Mouse (Mus musculus): ENCODE measurements around the gene Usf1. TPM values are rescaled to one million over a fixed set of nuclear protein-coding genes. Genes with fewer than 3 reads are reported as not detected.
A peak's percentile ranks its signal among the peaks of the same experiment; 100 is the strongest.

Gene Usf1
- total RNA-seq, 2 experiments from 2014 or later = 110 to 119 TPM

GRCm38 (mm10) chr1:171411492-171411941 lies 404 bp downstream of the Usf1 start:
- intact Hi-C loops (cut with DNase I) = loop anchor here (5.0 to 10.0 kb wide), 2 partner anchors 49 to 63 kb away; partner anchors contain the start of gene Klhdc9
- no peak for DNase-seq (ENCODE audit: extremely low spot score in 1 of 2, low spot score in 2 of 2)

- intact Hi-C loops (cut with DNase I) = loop anchor here (5.0 to 10.0 kb wide), 2 partner anchors 50 to 63 kb away; partner anchors contain the start of gene Klhdc9
- DNase-seq (ENCODE audit: extremely low spot score in 1 of 2, low spot score in 2 of 2) = peak in 1 of 2 experiments; percentile 64
Measured at GRCm38 (mm10) chr1:171412001-171412441, 908 bp downstream of the Usf1 start.

GRCm38 (mm10) chr1:171412446-171412845 lies 1.3 kb downstream of the Usf1 start:
- peak in 1 of 2 experiments; percentile 56 for DNase-seq (ENCODE audit: extremely low spot score in 1 of 2, low spot score in 2 of 2)
- intact Hi-C loops (cut with DNase I) = loop anchor here (5.0 to 10.0 kb wide), 2 partner anchors 50 to 62 kb away; partner anchors contain the start of gene Klhdc9

GRCm38 (mm10) chr1:171413608-171414007 lies 2.5 kb downstream of the Usf1 start:
- DNase-seq (ENCODE audit: extremely low spot score in 1 of 2, low spot score in 2 of 2) = no peak
- intact Hi-C loops (cut with DNase I) = loop anchor here (5.0 to 10.0 kb wide), 2 partner anchors 51 to 61 kb away; partner anchors contain the start of gene Klhdc9

GRCm38 (mm10) chr1:171418660-171419059 lies 7.5 kb downstream of the Usf1 start, which contains the start of gene Tstd1:
TSS of gene Tstd1 (plus strand) at chr1:171418872.
- intact Hi-C loops (cut with DNase I) = loop anchor here (5.0 to 10.0 kb wide), 2 partner anchors 56 to 694 kb away; no protein-coding TSS in a partner anchor

GRCm38 (mm10) chr1:171419291-171419882 lies 8.3 kb downstream of the Usf1 start:
- no peak for DNase-seq (ENCODE audit: extremely low spot score in 1 of 2, low spot score in 2 of 2)
- intact Hi-C loops (cut with DNase I) = loop anchor here (5.0 to 10.0 kb wide), 2 partner anchors 55 to 693 kb away; no protein-coding TSS in a partner anchor

More at GRCm38 (mm10) chr1:171418660-171419059, 7.5 kb downstream of the Usf1 start, which contains the start of gene Tstd1:
- DNase-seq (ENCODE audit: extremely low spot score in 1 of 2, low spot score in 2 of 2) = no peak

DNA sequence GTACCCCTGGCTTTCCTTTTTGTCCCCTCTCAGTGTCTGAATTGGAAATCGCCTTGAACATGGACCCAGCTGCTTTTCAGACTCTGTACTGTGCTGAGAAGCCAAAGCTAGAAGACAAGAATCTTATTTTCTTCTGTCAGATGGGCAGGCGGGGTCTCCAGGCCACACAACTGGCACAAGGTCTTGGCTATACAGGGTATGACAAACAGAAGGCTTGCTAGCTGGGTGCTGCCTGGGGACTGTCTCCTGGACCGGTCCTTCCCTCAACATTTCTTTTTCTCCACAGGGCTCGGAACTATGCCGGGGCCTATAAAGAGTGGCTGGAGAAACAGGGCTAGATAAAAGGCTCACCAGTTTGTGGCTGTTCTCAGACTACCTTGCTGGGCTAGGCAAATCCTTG lies 8.8 kb downstream of the Usf1 start:
- no peak for DNase-seq (ENCODE audit: extremely low spot score in 1 of 2, low spot score in 2 of 2)
- intact Hi-C loops (cut with DNase I) = loop anchor here (5.0 to 10.0 kb wide), 2 partner anchors 55 to 692 kb away; no protein-coding TSS in a partner anchor

GRCm38 (mm10) chr1:171422504-171423095 lies 11.5 kb downstream of the Usf1 start:
- DNase-seq (ENCODE audit: extremely low spot score in 1 of 2, low spot score in 2 of 2) = no peak

GRCm38 (mm10) chr1:171424638-171425037 lies 13.5 kb downstream of the Usf1 start:
- no peak for DNase-seq (ENCODE audit: extremely low spot score in 1 of 2, low spot score in 2 of 2)
- intact Hi-C loops (cut with DNase I) = no loop called here

More at GRCm38 (mm10) chr1:171422504-171423095, 11.5 kb downstream of the Usf1 start:
- intact Hi-C loops (cut with DNase I) = no loop called here

GRCm38 (mm10) chr1:171425126-171425525 lies 14.0 kb downstream of the Usf1 start:
- intact Hi-C loops (cut with DNase I) = no loop called here
- DNase-seq (ENCODE audit: extremely low spot score in 1 of 2, low spot score in 2 of 2) = no peak

GRCm38 (mm10) chr1:171432158-171432557 lies 21.0 kb downstream of the Usf1 start:
- intact Hi-C loops (cut with DNase I) = no loop called here
- no peak for DNase-seq (ENCODE audit: extremely low spot score in 1 of 2, low spot score in 2 of 2)

- intact Hi-C loops (cut with DNase I) = no loop called here
- no peak for DNase-seq (ENCODE audit: extremely low spot score in 1 of 2, low spot score in 2 of 2)
Measured at GRCm38 (mm10) chr1:171435288-171435814, 24.2 kb downstream of the Usf1 start.

DNA sequence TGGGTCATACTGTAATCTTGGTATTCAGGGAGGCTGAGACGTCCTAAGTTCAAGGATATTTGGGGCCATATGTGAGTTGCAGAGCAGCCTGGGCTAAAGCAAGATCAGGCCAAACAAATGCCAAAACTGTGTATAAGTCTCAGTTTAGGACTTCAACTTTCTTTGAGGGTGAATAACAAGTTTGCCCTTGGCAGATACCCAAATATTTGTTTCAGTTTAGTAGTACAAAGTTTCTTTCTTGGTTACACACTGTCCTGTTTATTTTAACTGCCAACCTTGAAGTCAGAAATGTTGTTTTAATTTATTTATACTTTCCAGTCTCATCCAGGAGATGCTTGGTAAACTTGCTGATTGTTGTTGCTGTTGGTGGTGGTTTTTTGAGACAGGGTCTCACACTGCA lies 24.9 kb downstream of the Usf1 start:
- no peak for DNase-seq (ENCODE audit: extremely low spot score in 1 of 2, low spot score in 2 of 2)
- intact Hi-C loops (cut with DNase I) = no loop called here

DNA sequence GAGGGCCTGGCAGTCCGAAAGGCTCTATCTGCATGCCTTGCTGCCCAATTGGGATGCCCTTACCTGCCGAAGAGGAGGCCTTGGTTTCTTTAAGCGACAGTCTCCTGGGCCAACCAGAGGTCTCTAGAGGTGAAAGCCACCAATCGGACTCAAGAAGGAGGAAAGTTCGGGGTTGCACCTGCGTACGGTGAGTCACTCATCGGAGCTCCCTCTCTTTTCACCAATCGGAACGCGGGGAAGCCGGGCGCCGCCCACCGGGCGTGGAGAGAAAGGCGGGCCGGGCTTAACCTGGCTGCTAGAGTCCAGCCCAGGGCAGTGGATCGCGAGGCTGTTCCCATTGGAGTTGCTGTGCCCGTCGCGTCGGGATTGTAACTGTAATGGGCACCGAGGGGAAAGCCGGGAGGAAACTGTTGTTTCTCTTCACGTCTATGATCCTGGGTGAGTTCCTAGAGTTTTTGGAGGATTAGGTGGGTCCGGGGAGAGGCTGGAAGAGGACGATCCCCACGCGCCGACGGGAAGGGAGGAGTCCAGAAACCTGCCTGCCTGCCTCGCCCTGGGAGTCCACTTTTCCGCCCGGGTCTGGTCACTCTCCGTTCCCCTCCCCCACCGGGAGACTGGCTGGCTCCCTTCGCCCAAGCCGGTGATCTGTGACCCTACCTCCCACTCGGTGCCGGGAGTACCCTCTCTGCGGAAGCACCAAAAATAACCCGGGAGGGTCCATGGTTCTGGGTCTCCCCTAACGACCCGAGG lies 26.3 kb downstream of the Usf1 start, which contains the start of gene F11r:
TSS of gene F11r (plus strand) at position 272 of the 750 bp plus-strand sequence.
- intact Hi-C loops (cut with DNase I) = no loop called here
- peak in 1 of 2 experiments; percentile 82 for DNase-seq (ENCODE audit: extremely low spot score in 1 of 2, low spot score in 2 of 2)

DNA sequence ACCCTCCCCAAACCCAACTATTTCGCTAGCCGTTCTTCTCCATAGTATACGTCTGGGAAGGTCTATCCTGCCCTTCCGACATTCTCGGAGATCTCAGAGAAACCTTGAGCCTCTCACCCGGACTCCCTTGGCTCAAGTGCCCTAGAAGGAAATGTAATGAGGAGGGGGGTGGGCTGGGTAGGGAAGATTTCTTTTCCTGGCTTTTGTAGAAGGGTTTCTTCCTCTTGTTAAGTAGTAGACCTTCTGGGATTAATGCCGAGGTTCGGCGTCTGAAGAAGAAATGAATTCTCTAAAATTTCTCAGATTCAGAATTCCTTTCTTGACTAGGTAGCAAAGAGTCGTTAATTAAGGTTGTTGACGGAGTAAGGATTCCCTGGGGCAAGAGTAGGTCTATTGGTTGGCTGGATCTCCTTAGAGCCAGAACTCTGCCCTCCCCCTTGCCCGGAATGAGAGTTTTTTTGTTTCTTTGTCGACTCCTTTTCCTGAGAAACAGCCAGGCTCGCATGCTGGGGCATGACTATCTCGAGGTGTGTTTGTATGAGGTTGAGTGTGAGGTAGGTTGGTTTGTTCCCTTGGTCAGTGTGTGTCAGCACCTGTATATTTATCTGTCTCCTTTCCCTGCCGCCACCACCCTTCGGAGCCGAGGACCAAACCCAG lies 27.0 kb downstream of the Usf1 start:
- no peak for DNase-seq (ENCODE audit: extremely low spot score in 1 of 2, low spot score in 2 of 2)
- intact Hi-C loops (cut with DNase I) = no loop called here

DNA sequence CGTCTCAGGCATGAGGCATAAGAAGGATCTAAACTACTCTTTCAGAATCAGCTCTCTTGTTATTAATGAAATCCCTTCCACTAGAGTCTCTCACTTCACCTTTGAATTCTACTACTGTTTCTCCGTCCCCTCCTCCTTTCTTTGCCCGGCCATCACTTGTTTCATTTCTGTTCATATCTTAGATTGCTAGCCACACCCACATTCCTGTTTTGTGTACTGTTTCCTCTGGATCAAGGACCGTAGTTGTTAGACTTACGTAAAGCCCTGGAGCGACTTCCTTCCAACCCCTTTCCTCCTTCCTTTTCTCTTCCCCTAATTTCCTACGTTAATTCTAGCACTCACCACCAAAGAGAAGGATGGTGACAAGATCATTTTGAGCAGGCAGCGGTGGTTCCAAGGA lies 28.0 kb downstream of the Usf1 start:
- intact Hi-C loops (cut with DNase I) = no loop called here
- no peak for DNase-seq (ENCODE audit: extremely low spot score in 1 of 2, low spot score in 2 of 2)

DNA sequence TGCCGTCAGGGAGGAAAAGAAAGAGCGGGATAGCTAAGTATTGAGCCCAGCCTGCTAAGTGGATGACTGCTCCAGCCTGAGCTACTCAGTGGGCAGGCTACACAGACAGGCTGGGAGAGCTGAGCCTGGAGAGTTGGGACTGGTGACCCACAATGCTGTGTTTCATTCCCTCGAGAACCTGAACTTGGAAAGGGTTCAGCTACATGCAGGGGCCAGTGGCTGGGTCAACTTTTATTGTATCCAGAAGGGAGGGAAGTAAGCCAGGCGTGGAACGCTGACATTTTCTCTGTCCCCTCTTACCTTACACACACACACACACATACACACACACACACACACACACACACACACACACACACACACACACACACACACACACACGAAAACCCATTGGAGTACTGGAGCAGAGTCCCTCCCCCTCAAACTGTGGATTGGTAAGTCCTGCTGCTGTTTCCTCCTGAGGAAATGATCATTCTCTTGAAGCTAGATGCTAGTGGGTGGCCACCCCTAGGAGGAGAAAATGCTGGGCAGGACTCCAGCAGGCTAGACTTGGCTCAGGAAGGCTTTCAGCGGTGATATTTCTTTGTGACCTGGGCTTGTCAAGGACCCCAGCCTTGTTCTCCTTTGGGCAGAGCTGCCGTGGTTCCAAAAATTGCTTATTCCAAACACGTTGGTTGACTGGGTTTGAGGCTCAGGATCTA lies 29.1 kb downstream of the Usf1 start:
- intact Hi-C loops (cut with DNase I) = no loop called here
- peak in 1 of 2 experiments; percentile 83 for DNase-seq (ENCODE audit: extremely low spot score in 1 of 2, low spot score in 2 of 2)
